Mouse (Mus musculus): Measurements from ENCODE around the gene Kcnh2. TPM values are rescaled to one million over a fixed set of nuclear protein-coding genes. Genes with fewer than 3 reads are reported as not detected.
"Not testable (repeated sequence)": the region's sequence is repeated elsewhere in the genome, so short reads cannot be mapped to it uniquely, and the experiment has no call there.

The Kcnh2 gene
- 10 to 100 TPM; 29.6 to 36.2 TPM for total RNA-seq (2021)
- long read RNA-seq, experiment 1, full-length matches to known transcripts = 17 of 28 reads
- long read RNA-seq, experiment 1, partial matches to known transcripts = 7 of 28 reads
- long read RNA-seq, experiment 1, other reads (novel, unspliced or antisense) = 4 of 28 reads
- long read RNA-seq, experiment 2, full-length matches to known transcripts = 8 of 18 reads
- long read RNA-seq, experiment 2, partial matches to known transcripts = 5 of 18 reads
- long read RNA-seq, experiment 2, other reads (novel, unspliced or antisense) = 5 of 18 reads

- no peak for DNase-seq (ENCODE audit: low spot score in 2 of 2)
These were observed at the start of gene Kcnh2 for GRCm38 (mm10) chr5:24351278-24351677. Gene Kcnh2 (minus strand): TSS chr5:24351604.

- DNase-seq (ENCODE audit: low spot score in 2 of 2) = no peak
These were observed 49.0 kb upstream of the Kcnh2 start for GRCm38 (mm10) chr5:24400362-24400761.

- DNase-seq (ENCODE audit: low spot score in 2 of 2) = no peak
These were observed 48.3 kb upstream of the Kcnh2 start for GRCm38 (mm10) chr5:24399686-24400085.

- DNase-seq (ENCODE audit: low spot score in 2 of 2) = not testable (repeated sequence)
These were observed 44.9 kb upstream of the Kcnh2 start for GRCm38 (mm10) chr5:24396254-24396653.

- peak; percentile 91 to 95 for DNase-seq (ENCODE audit: low spot score in 2 of 2)
These were observed 42.9 kb upstream of the Kcnh2 start for GRCm38 (mm10) chr5:24394165-24394894.

GRCm38 (mm10) chr5:24393392-24393997 is 42.1 kb upstream of the Kcnh2 start, which contains the start of gene Abcb8:
Gene Abcb8 (plus strand): TSS chr5:24393663.
- DNase-seq (ENCODE audit: low spot score in 2 of 2) = peak; percentile 89 to 96

- no peak for DNase-seq (ENCODE audit: low spot score in 2 of 2)
These were observed 41.3 kb upstream of the Kcnh2 start for GRCm38 (mm10) chr5:24392724-24393123.

GRCm38 (mm10) chr5:24391864-24392263 is 40.5 kb upstream of the Kcnh2 start, which contains the start of gene Atg9b:
Gene Atg9b (minus strand): TSS chr5:24392143.
- no peak for DNase-seq (ENCODE audit: low spot score in 2 of 2)

GRCm38 (mm10) chr5:24389658-24390020 is 38.2 kb upstream of the Kcnh2 start:
- DNase-seq (ENCODE audit: low spot score in 2 of 2) = no peak

GRCm38 (mm10) chr5:24389011-24389657 is 37.7 kb upstream of the Kcnh2 start:
- no peak for DNase-seq (ENCODE audit: low spot score in 2 of 2)

GRCm38 (mm10) chr5:24388246-24388915 is 37.0 kb upstream of the Kcnh2 start:
- DNase-seq (ENCODE audit: low spot score in 2 of 2) = no peak

- DNase-seq (ENCODE audit: low spot score in 2 of 2) = peak; percentile 56 to 67
These were observed 36.1 kb upstream of the Kcnh2 start for GRCm38 (mm10) chr5:24387264-24388241.

- DNase-seq (ENCODE audit: low spot score in 2 of 2) = no peak
These were observed 34.6 kb upstream of the Kcnh2 start for GRCm38 (mm10) chr5:24385887-24386550.

GRCm38 (mm10) chr5:24385374-24385773 is 34.0 kb upstream of the Kcnh2 start:
- DNase-seq (ENCODE audit: low spot score in 2 of 2) = no peak

GRCm38 (mm10) chr5:24384407-24384806 is 33.0 kb upstream of the Kcnh2 start:
- DNase-seq (ENCODE audit: low spot score in 2 of 2) = peak; percentile 41 to 44

- peak; percentile 93 to 94 for DNase-seq (ENCODE audit: low spot score in 2 of 2)
These were observed 31.8 kb upstream of the Kcnh2 start for GRCm38 (mm10) chr5:24383026-24383859.

GRCm38 (mm10) chr5:24381988-24382387 is 30.6 kb upstream of the Kcnh2 start:
- DNase-seq (ENCODE audit: low spot score in 2 of 2) = no peak

- DNase-seq (ENCODE audit: low spot score in 2 of 2) = no peak
These were observed 30.1 kb upstream of the Kcnh2 start for GRCm38 (mm10) chr5:24381486-24381885.

Data from left cerebral cortex, adult 18-20 months (tissue).